Mouse (Mus musculus) telencephalon, adult 2 months (tissue): ENCODE measurements around the gene Fam114a2.
A peak's percentile ranks its signal among the peaks of the same experiment; 100 is the strongest.
"Not testable (repeated sequence)": the region's sequence is repeated elsewhere in the genome, so short reads cannot be mapped to it uniquely, and the experiment has no call there.

Experiments
- DNase-seq: peaks from one replicate; pipeline ENCODE4 v3.0.0-alpha.2; 2011; ENCODE audit warnings: low read depth, low spot score

Fam114a2 gene

GRCm38 (mm10) chr11:57518091-57518750 lies at the start of gene Fam114a2, which contains the start of gene Mfap3:
Gene Fam114a2 (minus strand): TSS chr11:57518617.
Gene Mfap3 (plus strand): TSS chr11:57518664.
- peak; percentile 81 for DNase-seq

GRCm38 (mm10) chr11:57566091-57567035 lies 47.9 kb upstream of the Fam114a2 start:
- DNase-seq = no peak

DNA sequence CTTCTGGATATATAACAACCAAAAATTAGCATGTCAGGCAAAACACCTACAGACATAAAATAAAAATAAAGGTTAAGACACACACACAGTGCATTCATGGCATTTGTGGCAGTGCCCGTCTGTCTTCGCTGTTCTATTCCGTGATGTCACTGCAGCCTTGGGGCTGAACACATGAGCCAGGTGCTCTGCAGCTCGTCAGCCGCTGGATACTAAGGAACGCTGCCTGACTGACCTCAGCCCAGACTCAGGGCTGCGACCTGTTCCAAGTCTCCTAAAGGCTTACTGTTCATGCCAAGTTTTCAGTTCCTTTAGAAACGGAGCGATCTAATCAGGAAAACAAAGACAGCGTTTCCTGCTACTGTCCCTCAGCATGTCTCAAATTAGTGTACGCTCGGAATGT lies 46.1 kb upstream of the Fam114a2 start:
- DNase-seq = no peak

GRCm38 (mm10) chr11:57557936-57558335 lies 39.5 kb upstream of the Fam114a2 start:
- not testable (repeated sequence) for DNase-seq

- no peak for DNase-seq
Measured at GRCm38 (mm10) chr11:57553015-57553780, 34.8 kb upstream of the Fam114a2 start.

GRCm38 (mm10) chr11:57551016-57551415 lies 32.6 kb upstream of the Fam114a2 start:
- no peak for DNase-seq

DNA sequence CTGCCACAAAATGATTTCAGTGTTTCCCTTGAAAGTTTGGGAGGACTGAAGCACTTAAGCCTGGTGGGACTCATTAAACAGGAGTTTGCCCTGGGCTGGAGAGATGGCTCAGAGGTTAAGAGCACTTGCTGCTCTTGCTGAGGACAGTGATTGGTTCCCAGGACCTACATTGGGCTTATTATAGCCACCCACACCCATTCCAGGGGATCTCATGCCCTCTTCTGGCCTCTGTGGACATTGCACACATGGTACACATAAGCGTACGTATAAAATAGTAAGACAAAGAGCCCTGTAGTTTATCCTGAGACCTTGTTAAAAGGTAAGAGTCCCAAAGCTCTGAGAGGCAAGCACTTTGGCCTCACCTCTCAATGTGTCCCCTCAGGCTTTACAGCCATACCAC lies 31.8 kb upstream of the Fam114a2 start:
- DNase-seq = no peak

DNA sequence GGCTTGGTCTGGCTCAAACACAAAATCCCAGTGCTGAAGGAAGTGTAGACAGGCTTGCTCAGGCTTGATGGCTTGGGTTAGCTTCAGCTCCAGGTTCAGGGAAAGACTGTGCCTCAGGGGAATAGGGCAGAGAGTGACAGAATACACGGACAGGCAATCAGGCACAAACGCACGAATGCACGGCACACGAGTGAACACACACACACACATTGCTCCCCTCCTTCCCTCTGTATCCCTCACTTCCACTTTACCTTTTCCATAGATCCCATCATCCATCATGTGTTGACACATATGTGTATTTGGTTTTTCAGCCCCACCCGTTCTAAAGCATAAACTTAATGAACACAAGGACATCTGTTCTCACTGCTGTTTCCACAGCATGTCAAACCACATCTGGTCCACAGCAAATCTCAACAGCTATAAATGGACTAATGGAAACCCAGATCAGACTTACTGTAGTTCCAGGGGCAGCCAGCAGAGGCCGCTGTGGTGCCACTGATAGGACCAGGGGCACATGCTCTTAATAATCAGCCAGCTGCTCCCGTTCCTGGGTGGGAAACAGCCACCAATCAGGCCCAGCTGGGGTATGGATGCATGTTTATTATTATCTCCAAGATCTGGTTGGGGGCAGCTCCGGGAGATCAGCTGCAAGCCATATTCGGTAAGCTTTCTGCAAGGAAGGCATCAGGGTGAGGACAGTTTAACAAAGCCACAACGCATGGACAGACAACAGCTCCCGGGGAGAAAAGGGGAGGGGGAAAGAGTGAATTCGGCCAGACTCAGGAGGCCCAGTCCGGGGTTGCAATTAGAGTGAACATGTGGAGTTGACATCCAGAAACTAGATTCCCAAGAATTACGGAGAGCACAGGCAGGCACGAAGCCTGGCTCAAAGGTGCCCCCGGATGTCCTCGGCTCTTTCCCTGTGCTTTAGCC lies 30.5 kb upstream of the Fam114a2 start:
- DNase-seq = peak; percentile 34

- DNase-seq = no peak
Measured at GRCm38 (mm10) chr11:57540681-57541080, 22.3 kb upstream of the Fam114a2 start.

DNA sequence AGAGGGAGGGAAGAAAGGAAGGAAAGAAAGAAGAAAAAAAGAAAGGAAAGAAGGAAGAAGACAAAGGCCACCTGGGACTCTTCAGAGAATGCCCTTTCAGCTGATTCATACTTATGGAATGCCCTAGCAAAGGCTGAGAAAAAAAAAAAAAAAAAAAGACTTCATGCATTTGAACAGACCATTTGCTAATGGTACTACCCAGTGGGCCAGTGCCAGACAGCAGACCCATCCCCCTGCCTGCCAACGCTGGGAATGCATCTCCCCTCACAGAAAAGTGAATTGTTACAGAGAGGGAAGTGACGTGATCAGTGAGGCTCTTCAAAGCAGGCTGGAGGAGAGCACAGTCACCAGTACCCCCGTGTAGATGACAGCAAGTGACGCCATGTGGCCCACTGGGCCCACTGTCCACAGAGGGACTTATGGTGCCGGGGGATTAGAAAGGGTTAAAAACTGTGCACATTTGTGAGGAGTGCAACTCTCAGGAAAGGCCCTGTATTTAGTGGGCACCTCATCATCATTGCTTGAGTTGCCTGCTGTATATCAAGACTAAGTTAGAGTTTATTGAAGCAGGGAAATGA lies 21.5 kb upstream of the Fam114a2 start:
- no peak for DNase-seq

- no peak for DNase-seq
Measured at GRCm38 (mm10) chr11:57535912-57536311, 17.5 kb upstream of the Fam114a2 start.

DNA sequence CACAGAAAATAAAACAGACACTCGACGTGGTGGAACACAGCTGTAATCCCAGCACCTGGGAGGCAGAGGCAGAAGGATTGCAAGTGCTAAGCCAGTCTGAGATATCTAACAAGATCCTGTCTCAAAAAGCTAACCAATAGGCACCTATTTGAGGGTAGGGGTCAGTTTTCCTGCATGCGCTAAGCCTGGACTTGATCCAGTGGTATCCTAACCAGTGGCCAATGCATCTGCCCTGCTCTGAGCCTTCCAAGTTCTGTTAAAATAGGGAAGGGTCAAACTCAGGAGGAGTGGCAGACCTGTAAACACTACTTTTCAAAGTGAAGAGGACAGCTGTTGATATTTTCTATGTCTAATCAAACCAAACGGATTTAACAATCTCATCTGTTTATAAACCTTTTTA lies 13.9 kb upstream of the Fam114a2 start:
- no peak for DNase-seq

DNA sequence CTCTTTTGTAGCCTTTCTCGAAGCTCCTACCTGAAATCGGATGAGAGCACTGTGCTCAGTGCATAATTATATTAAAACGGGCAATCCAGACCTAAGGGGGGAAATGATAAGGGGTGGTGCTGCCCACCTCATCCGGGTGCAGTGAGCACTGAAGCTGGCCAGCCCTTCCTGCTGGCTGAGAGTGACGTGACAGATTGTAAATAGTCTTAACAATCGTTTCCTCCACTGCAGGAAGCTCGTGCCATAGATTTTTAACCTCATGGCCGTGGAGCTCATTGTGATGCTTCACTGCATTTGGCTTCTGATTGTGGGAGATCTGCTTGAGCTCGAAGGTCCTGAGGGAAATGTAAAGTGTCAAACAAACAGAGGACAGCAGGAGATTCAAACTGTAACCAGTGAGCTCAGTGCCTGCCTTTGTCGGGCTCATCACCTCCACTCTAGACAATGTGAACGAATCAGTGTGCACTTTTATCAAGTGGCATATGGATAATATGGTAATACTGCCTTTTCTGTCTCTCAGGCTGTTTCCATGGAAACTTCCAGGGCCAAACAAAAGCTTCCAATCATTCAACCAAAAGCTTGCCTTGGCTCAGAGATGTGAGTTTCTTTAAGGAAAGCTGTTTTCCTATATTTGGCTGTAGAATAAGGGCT lies 13.0 kb upstream of the Fam114a2 start:
- DNase-seq = peak; percentile 35

GRCm38 (mm10) chr11:57529111-57529510 lies 10.7 kb upstream of the Fam114a2 start:
- DNase-seq = no peak

- DNase-seq = no peak
Measured at GRCm38 (mm10) chr11:57527506-57527905, 9.1 kb upstream of the Fam114a2 start.

- DNase-seq = no peak
Measured at GRCm38 (mm10) chr11:57525900-57526299, 7.5 kb upstream of the Fam114a2 start.

GRCm38 (mm10) chr11:57524597-57524996 lies 6.2 kb upstream of the Fam114a2 start:
- DNase-seq = no peak

DNA sequence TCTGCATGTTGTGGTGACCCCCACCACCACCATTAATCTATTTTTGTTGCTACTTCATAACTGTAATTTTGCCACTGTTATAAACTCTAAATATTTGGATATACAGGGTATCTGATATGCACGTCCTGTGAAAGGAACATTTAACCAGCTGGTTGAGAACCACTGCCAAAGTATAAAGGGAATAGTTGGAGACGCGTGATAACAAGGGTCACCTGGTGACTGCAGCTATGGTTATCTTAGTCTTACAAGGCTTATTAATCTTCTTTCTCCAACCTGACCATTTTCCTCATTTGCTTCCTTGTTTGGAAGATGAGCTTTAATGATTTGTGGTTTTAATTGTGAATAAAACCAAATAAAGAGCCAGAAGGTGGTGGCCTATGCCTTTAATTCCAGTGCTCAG lies 5.0 kb upstream of the Fam114a2 start:
- DNase-seq = no peak

DNA sequence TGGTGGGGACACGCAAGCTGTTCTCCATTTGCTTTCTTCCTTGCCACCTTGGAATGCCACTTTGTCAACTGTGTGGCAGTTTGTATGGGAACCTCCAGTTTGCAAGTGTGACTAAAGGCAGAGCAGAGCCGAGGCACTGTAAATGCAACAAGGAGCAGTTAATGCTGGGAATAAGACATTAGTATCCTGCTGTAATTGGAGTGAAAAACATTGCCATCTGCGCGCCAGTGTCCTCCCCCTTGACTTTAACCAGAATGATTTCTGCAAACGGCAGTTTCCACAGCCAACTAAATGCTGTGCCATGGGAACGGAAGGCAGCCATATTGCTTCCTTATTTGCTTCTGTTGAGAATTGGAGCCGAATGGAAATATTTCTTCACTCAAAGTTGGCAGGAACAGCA lies 3.6 kb upstream of the Fam114a2 start:
- DNase-seq = peak; percentile 77

DNA sequence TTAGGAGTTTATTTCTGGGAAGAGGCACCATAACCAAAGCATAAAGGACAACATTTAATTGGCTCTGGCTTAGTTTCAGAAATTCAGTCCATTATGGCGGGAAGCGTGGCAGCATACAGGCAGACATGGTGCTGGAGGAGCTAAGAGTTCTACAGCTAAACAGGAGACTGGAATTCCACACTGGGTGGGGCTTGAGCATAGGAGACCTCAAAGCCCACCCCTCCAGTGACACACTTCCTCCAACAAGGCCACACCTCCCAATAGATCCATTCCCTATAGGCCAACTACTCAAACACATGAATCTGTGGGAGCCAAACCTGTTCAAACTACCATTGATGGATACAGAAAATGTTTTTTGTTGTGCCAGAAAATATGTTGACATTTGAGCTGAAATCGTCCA lies 2.8 kb upstream of the Fam114a2 start:
- DNase-seq = no peak
